Mouse (Mus musculus): Measurements from ENCODE around the gene E2f2.

- no peak for TF ChIP-seq USF1 (IDR thresholded peaks at IDR 0.05; ENCODE audit: low read depth)
- no peak for TF ChIP-seq POLR2A (IDR thresholded peaks at IDR 0.05; ENCODE audit: insufficient read length, low read depth)
- no peak for TF ChIP-seq MAX (IDR thresholded peaks at IDR 0.05; ENCODE audit: low read depth)
- no peak for TF ChIP-seq TCF12 (IDR thresholded peaks at IDR 0.05; ENCODE audit: insufficient read depth, poor library complexity, severe bottlenecking)
Observed at GRCm38 (mm10) chr4:136213629-136214028, 41.4 kb downstream of the E2f2 start.

Data from myocyte (in vitro differentiated cells).